Mouse (Mus musculus): ENCODE data around the gene Uqcc3. TPM values are rescaled to one million over a fixed set of nuclear protein-coding genes. Genes with fewer than 3 reads are reported as not detected.

Uqcc3 gene
- total RNA-seq, 1 experiment: 75.3 TPM

DNA sequence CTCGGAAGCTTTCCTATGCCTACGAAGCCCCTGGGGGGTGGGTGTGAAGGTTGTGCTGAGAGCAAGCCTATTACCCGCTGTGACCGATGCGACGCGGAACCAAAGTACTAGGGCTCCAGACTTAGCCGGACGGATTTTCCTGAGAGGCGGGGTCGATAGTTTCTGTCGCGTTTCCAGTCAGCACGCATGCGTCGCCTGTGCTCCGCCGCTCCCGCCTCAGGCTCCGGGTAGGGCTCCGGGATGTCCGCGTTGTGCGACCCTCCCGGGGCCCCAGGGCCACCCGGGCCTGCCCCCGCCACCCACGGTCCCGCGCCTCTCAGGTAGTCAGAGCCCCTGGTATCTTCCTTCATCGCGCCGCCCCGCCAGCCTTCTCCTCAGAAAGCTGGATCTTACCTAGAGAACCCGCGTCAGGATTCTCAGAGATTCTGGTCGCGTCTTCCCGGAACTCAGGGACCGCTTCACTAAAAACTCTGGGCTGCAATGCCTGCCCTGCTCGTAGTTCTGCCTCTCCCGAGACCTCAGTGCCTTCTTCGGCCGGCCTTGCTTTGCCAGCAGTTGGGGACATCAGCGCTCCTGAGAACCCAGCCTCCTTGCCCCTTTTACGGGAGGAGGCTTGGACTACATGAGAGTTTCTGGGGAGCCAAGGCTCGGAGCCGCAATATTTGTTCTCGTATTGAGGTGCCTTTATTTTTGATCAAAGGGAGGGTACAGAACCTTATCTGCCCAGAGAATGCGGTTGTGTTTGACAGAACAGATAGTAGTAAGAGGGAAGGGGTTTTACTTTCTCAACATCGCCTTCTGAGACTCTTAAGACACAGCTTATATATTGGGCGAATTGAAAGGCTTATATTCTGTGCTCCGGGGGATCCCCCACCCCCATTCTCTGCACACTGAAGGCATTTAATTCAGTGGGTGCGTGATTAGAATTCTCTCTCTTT lies 12.4 kb upstream of the Uqcc3 start, which contains the start of gene Ints5:
Gene Ints5, plus strand, starts transcription at position 177 of the 938 bp plus-strand sequence.
- peak; percentile 91 for DNase-seq (ENCODE audit: low read depth, low spot score)
- H3K4me1 ChIP-seq (ENCODE audit: control insufficient read depth in 2 of 2, insufficient read depth in 2 of 2, low read length in 2 of 2, poor library complexity in 1 of 2): peaks cover 2 to 4% of the 10 kb centered on the region in 2 experiments; a peak in 2 of 4 replicates
- H3K9ac ChIP-seq (ENCODE audit: insufficient read depth, low read depth, low read length, poor library complexity, severe bottlenecking): peak within 1 kb of the TSS; percentile 98
- no peaks in the 10 kb centered on the region for H3K9me3 ChIP-seq (ENCODE audit: control insufficient read depth, insufficient read depth, low read depth, low read length)
- H3K27ac ChIP-seq (ENCODE audit: insufficient read depth, low read depth, low read length, poor library complexity, severe bottlenecking): peak within 1 kb of the TSS; percentile 73
- peak within 1 kb of the TSS; percentile 91 to 94 for H3K4me3 ChIP-seq (ENCODE audit: insufficient read depth in 1 of 2, low read depth in 1 of 2, low read length in 2 of 2, poor library complexity in 1 of 2, severe bottlenecking in 1 of 2)
- no peak for TF ChIP-seq CHD2 (IDR thresholded peaks at IDR 0.05; ENCODE audit: low read depth, low read length)
- TF ChIP-seq HCFC1 (IDR thresholded peaks at IDR 0.05; ENCODE audit: borderline replicate concordance, insufficient read depth, low read length): peak; percentile 84
- no peak for TF ChIP-seq MAFK (IDR thresholded peaks at IDR 0.05; ENCODE audit: insufficient read depth, low read depth, low read length)
- in situ Hi-C loops (cut with MboI; ENCODE audit: low sequenced_read_pairs in 2 of 2, unreplicated experiment in 2 of 2): no loop called here
- peaks cover 34% of the 10 kb centered on the region for H3K36me3 ChIP-seq (ENCODE audit: control insufficient read depth, insufficient read depth, low read length, poor library complexity, severe bottlenecking)

DNA sequence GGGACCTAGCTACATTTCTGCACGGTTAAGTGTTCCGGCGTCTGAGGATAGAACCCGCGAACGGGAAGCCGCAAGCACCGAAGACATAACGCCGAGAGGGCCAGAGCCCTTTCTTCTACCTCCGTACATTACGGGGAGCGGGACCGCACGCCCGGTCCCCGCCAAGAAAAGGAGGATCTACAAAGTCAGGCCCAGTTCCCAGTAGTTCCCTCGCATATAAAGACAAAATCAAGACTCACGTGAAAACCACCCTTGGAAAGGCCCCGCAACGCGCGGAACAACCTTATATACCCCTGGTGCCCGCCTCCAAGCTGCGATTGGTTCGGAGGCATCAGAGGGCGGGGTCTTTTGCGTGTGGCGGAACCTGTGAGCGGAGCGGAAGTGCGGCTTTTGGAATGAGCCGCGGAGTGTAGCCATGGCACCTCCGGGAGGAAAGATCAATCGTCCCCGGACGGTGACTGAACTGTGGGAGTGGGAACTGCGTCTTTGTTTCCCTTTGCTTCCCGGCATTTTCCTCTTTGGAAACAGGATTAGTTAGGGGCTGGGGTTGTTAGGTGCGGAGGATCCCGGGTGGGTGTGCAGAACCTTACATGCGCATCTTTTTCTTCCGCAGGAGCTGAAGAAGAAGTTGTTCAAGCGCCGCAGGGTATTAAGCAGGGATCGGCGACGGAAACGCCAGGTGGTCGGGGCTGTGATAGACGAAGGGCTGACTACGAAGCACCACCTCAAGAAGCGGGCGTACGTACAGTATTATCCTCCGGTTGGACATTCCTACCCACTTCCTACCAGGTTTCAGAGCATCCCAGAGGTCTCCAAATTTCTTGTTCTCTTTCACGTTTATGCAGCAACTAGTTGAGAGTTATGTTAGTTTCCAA lies 8.0 kb upstream of the Uqcc3 start, which contains the start of the genes 1810009A15Rik and Gm49416:
Gene 1810009A15Rik, plus strand, starts transcription at position 343 of the 875 bp plus-strand sequence.
Gene Gm49416, plus strand, starts transcription at position 416 of the 875 bp plus-strand sequence.
- in situ Hi-C loops (cut with MboI; ENCODE audit: low sequenced_read_pairs in 2 of 2, unreplicated experiment in 2 of 2): no loop called here
- TF ChIP-seq ZNF384 (IDR thresholded peaks at IDR 0.05; ENCODE audit: low read depth, low read length) (0 out of 2 replicates have a peak, but pooled peaks have one; percentile 2), MAFK (IDR thresholded peaks at IDR 0.05; ENCODE audit: insufficient read depth, low read depth, low read length) (no peak), HCFC1 (IDR thresholded peaks at IDR 0.05; ENCODE audit: borderline replicate concordance, insufficient read depth, low read length) (peak; percentile 32; the same call in 1 of the 2 replicates)
- H3K9me3 ChIP-seq (ENCODE audit: control insufficient read depth, insufficient read depth, low read depth, low read length): no peaks in the 10 kb centered on the region
- peaks cover 20% of the 10 kb centered on the region for H3K36me3 ChIP-seq (ENCODE audit: control insufficient read depth, insufficient read depth, low read length, poor library complexity, severe bottlenecking)
- H3K27ac ChIP-seq (ENCODE audit: insufficient read depth, low read depth, low read length, poor library complexity, severe bottlenecking): peak within 1 kb of the TSS; percentile 88
- DNase-seq (ENCODE audit: low read depth, low spot score): peak; percentile 96
- peaks cover 0 to 3% of the 10 kb centered on the region in 2 experiments; a peak in 1 of 4 replicates for H3K4me1 ChIP-seq (ENCODE audit: control insufficient read depth in 2 of 2, insufficient read depth in 2 of 2, low read length in 2 of 2, poor library complexity in 1 of 2)
- peak within 1 kb of the TSS; percentile 97 for H3K9ac ChIP-seq (ENCODE audit: insufficient read depth, low read depth, low read length, poor library complexity, severe bottlenecking)
- peak within 1 kb of the TSS; percentile 81 to 87 for H3K4me3 ChIP-seq (ENCODE audit: insufficient read depth in 1 of 2, low read depth in 1 of 2, low read length in 2 of 2, poor library complexity in 1 of 2, severe bottlenecking in 1 of 2)

DNA sequence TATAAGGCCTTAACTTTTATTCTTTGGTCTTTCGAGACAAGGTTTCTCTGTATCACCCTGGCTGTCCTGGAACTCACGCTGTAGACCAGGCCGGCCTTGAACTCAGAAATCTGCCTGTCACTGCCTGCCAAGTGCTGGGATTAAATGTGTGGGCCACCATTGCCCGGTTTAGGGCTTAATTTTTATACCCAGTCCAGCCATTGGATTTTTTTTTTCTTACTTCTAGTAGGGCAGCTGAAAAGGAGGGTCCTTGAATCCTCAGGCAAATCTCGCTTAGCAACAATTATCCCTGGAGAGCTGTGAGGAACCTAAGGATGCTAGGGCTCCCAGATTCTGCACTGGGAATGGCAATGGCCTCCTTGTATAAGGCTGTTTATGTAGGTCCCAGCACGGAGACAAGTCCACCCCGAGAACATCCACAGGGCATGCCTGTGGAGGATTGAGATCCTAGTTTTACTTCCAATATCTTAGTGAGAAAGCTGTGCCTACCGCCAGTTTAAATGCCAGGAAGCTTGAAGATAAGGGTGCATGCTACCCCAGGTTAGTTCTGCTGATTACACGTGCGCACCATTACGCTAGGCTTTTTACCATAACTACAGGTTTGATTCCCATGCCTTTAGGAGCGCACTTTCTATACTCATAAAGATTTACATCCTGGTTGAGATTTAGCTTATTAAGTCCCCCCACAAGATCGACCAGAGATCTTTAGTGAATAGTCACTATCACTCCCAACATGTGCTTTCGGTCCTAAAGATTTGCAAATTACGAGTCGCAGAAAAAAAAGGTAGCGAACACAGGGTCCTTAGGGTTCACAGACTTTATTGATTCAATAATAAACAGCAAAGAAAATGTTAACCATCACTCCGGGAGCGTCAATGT lies 7.1 kb upstream of the Uqcc3 start:
- H3K4me3 ChIP-seq (ENCODE audit: insufficient read depth in 1 of 2, low read depth in 1 of 2, low read length in 2 of 2, poor library complexity in 1 of 2, severe bottlenecking in 1 of 2): peak overlapping the region; percentile 81 to 87
- H3K27ac ChIP-seq (ENCODE audit: insufficient read depth, low read depth, low read length, poor library complexity, severe bottlenecking): peak overlapping the region; percentile 88
- H3K36me3 ChIP-seq (ENCODE audit: control insufficient read depth, insufficient read depth, low read length, poor library complexity, severe bottlenecking): peaks cover 20% of the 10 kb centered on the region
- H3K9ac ChIP-seq (ENCODE audit: insufficient read depth, low read depth, low read length, poor library complexity, severe bottlenecking): peak overlapping the region; percentile 97
- TF ChIP-seq ZNF384 (IDR thresholded peaks at IDR 0.05; ENCODE audit: low read depth, low read length) (0 out of 2 replicates have a peak, but pooled peaks have one; percentile 3), ZC3H11A (IDR thresholded peaks at IDR 0.05; ENCODE audit: borderline replicate concordance, low read depth, low read length) (no peak)
- in situ Hi-C loops (cut with MboI; ENCODE audit: low sequenced_read_pairs in 2 of 2, unreplicated experiment in 2 of 2): no loop called here
- DNase-seq (ENCODE audit: low read depth, low spot score): no peak
- peaks cover 0 to 3% of the 10 kb centered on the region in 2 experiments; a peak in 1 of 4 replicates for H3K4me1 ChIP-seq (ENCODE audit: control insufficient read depth in 2 of 2, insufficient read depth in 2 of 2, low read length in 2 of 2, poor library complexity in 1 of 2)
- no peaks in the 10 kb centered on the region for H3K9me3 ChIP-seq (ENCODE audit: control insufficient read depth, insufficient read depth, low read depth, low read length)
